Mouse (Mus musculus) kidney, adult 2 months (tissue): ENCODE measurements around the gene Rab3c.

Experiments
- CTCF ChIP-seq: fragments of 200-500 bp; conservative IDR thresholded peaks from 2 replicates; pipeline ENCODE4 v1.5.1; 2011; ENCODE audit warnings: low read depth, mild to moderate bottlenecking, control low read depth, low read length, moderate library complexity, mixed read lengths; ENCODE audit not compliant: insufficient read depth, insufficient read length
- POLR2A ChIP-seq: fragments of 200-500 bp; IDR thresholded peaks from one replicate; pipeline ENCODE4 v1.6.1; 2011; ENCODE audit warnings: low read depth, low read length, control low read depth

DNA sequence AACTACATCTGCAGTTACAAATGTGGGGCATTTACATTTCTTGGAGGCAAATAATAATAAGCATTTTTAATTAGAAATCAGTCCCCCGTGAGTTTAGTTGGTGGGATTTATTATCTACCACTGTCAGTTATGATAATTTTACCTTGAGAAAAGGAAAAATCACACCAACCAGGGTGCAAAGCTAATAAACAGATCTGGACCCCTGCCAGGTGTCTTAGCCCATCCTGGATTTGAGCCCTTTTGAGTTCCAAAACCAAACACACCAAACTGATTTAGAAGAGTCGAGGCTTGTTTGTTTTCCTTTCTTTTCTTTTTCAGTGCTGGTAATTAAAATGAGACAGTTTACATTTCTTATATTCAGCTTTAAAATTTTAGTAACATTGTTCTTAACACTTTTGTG is 206.6 kb downstream of the Rab3c start:
- TF ChIP-seq POLR2A = no peak
- TF ChIP-seq CTCF = no peak
